Mouse (Mus musculus) myocyte (in vitro differentiated cells): ENCODE measurements around the gene Haus5.

Experiments used
- POLR2A ChIP-seq: IDR thresholded peaks from one replicate; pipeline ENCODE4 v1.6.1; 2011; ENCODE audit warnings: low read depth, mild to moderate bottlenecking, control low read depth, moderate library complexity; ENCODE audit not compliant: insufficient read length
- REST ChIP-seq: IDR thresholded peaks from one replicate; pipeline ENCODE4 v1.6.1; 2011; ENCODE audit warnings: mild to moderate bottlenecking, control low read depth, moderate library complexity; ENCODE audit not compliant: insufficient read depth, insufficient read length
- TCF12 ChIP-seq: IDR thresholded peaks from one replicate; pipeline ENCODE4 v1.6.1; 2011; ENCODE audit warnings: mild to moderate bottlenecking, control low read depth; ENCODE audit not compliant: poor library complexity, insufficient read depth, severe bottlenecking
- USF1 ChIP-seq: IDR thresholded peaks from one replicate; pipeline ENCODE4 v1.6.1; 2011; ENCODE audit warnings: low read depth, mild to moderate bottlenecking, control low read depth, moderate library complexity

DNA sequence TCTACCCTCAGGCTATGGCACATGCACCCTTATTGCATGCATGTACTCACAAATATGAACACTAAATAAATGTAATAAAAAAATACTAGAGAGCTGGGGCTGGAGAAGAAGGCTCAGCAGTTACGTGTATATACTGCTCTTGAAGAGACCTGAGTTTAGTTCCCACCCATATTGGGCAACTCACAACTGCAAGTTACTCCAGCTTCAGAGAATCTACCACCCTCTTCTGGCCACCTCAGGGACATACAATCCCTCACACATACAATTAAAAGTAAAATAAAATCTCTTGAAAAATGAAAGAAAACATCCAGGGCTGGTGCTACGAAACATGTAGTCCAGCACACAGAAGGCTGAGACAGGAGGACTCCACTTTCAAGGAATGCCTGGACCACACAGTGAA is 50.3 kb downstream of the Haus5 start:
- TF ChIP-seq POLR2A (no peak), USF1 (no peak), REST (no peak), TCF12 (no peak)
